14 mouse cellular contexts compared by ENCODE assay signal in the genomic region with DNA sequence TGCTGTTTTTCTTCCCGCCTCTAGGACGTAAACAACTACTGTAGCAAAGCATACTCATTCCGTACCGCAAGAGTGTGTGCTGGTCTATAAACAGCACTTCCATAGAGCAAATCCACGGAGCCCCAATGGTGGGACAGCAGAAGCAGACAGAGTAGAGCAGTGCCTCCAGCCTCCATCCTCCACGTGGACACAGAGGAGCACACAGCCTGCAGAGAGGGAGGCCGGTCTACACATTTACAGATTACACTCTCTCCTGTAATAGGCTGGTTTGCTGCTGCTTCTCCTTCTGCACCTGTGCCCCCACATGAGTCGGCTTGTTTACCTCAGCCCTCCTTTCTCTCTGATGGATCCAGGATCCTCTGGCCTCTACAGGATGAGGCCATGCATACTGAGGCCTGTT.
A peak's percentile ranks its signal among the peaks of the same experiment; 100 is the strongest.
DNase-seq lines count a peak whose midpoint lies in the region; ATAC-seq and TF ChIP-seq lines count a peak whose summit lies in the region.
"Had no signal": no experiment of that assay in that cellular context is flagged by ENCODE, and none has a peak within 500 bp of the region (broad histone marks: within the 10 kb centered on the region; RNA-seq: fewer than 3 reads in every experiment).

No protein-coding gene starts in this region.

- no peak for TF ChIP-seq EP300 in MEL (IDR thresholded peaks at IDR 0.05; ENCODE audit: low read depth in 1 of 2, low read length in 2 of 2)
- no peak for TF ChIP-seq EP300 in liver, embryonic 14.5 days (IDR thresholded peaks at IDR 0.05; ENCODE audit: low read depth)

- H3K79me2 ChIP-seq in MEL (ENCODE audit: control insufficient read depth, insufficient read depth, low read length, poor library complexity), result no peaks in the 10 kb centered on the region

- H3K4me2 ChIP-seq in hindbrain, postnatal 0 days (ENCODE audit: low read depth, low read length), result no peak overlapping the region
- no peak overlapping the region for H3K4me2 ChIP-seq in hindbrain, embryonic 14.5 days (replicated peaks)
- H3K4me2 ChIP-seq in liver, embryonic 14.5 days (ENCODE audit: low read depth), result no peak overlapping the region
- H3K4me2 ChIP-seq: neural tube, embryonic 13.5 days had no signal

- no peak overlapping the region for H3K4me3 ChIP-seq in hindbrain, postnatal 0 days (ENCODE audit: low read length)
- no peak overlapping the region for H3K4me3 ChIP-seq in hindbrain, embryonic 14.5 days (replicated peaks; ENCODE audit: low read length)
- H3K4me3 ChIP-seq in MEL (ENCODE audit: control insufficient read depth in 1 of 2, insufficient read depth in 1 of 2, low read depth in 2 of 2, low read length in 2 of 2), result peak overlapping the region in 1 of 2 experiments; percentile 7; a peak in 1 of 4 replicates
- H3K4me3 ChIP-seq in liver, embryonic 14.5 days (ENCODE audit: insufficient read depth in 1 of 2, low read depth in 2 of 2, low read length in 2 of 2), result no peak overlapping the region
- H3K4me3 ChIP-seq: heart, adult 2 months; neural tube, embryonic 13.5 days had no signal

- H3K9ac ChIP-seq in hindbrain, postnatal 0 days (replicated peaks; ENCODE audit: low read length), result no peak overlapping the region
- H3K9ac ChIP-seq in hindbrain, embryonic 14.5 days, result no peak overlapping the region
- H3K9ac ChIP-seq in MEL (ENCODE audit: control insufficient read depth, low read depth, low read length, poor library complexity, severe bottlenecking), result peak overlapping the region; percentile 8; the same call in 1 of the 2 replicates
- no peak overlapping the region for H3K9ac ChIP-seq in liver, embryonic 14.5 days (replicated peaks)
- H3K9ac ChIP-seq: neural tube, embryonic 13.5 days had no signal

- no peaks in the 10 kb centered on the region for H3K9me3 ChIP-seq in hindbrain, postnatal 0 days (ENCODE audit: low read length)
- H3K9me3 ChIP-seq in hindbrain, embryonic 14.5 days (ENCODE audit: control insufficient read depth, low read length), result no peaks in the 10 kb centered on the region
- H3K9me3 ChIP-seq in MEL (replicated peaks; ENCODE audit: insufficient read depth, low read length), result no peaks in the 10 kb centered on the region
- H3K9me3 ChIP-seq in liver, embryonic 14.5 days (ENCODE audit: control insufficient read depth, low read length), result no peaks in the 10 kb centered on the region
- H3K9me3 ChIP-seq: neural tube, embryonic 13.5 days had no signal

- WGBS in hindbrain, postnatal 0 days, result 63% methylated on average over 8 of the region's 8 CpGs
- WGBS in hindbrain, embryonic 14.5 days, result 63% methylated on average over 8 of the region's 8 CpGs
- WGBS in liver, embryonic 14.5 days (ENCODE audit: insufficient replicate concordance), result 16% methylated on average over 8 of the region's 8 CpGs

- H3K27ac ChIP-seq in hindbrain, postnatal 0 days, result no peak overlapping the region
- no peak overlapping the region for H3K27ac ChIP-seq in hindbrain, embryonic 14.5 days
- peak overlapping the region; percentile 36 for H3K27ac ChIP-seq in MEL (ENCODE audit: control insufficient read depth, low read depth, low read length)
- H3K27ac ChIP-seq in liver, embryonic 14.5 days, result no peak overlapping the region
- H3K27ac ChIP-seq: heart, adult 2 months; neural tube, embryonic 13.5 days had no signal

- peak; percentile 36 for TF ChIP-seq CTCF in hindbrain, postnatal 0 days (IDR thresholded peaks at IDR 0.05; ENCODE audit: low read depth)
- peak in 1 of 3 experiments; percentile 20; a peak in 1 of 6 replicates for TF ChIP-seq CTCF in MEL (IDR thresholded peaks at IDR 0.05 in 2 of 3, conservative IDR thresholded peaks at IDR 0.05 in 1 of 3; ENCODE audit: control insufficient read depth in 1 of 3, insufficient read depth in 1 of 3, low read depth in 2 of 3, low read length in 3 of 3, poor library complexity in 1 of 3, severe bottlenecking in 1 of 3)
- 0 out of 2 replicates have a peak, but pooled peaks have one; percentile 12 for TF ChIP-seq CTCF in liver, embryonic 14.5 days (IDR thresholded peaks at IDR 0.05; ENCODE audit: low read depth)

- no peaks in the 10 kb centered on the region for H3K4me1 ChIP-seq in hindbrain, postnatal 0 days (ENCODE audit: insufficient read depth, low read length)
- H3K4me1 ChIP-seq in hindbrain, embryonic 14.5 days (replicated peaks; ENCODE audit: control insufficient read depth, insufficient read depth, low read length), result no peaks in the 10 kb centered on the region
- peaks cover 13 to 31% of the 10 kb centered on the region in 2 experiments for H3K4me1 ChIP-seq in MEL (ENCODE audit: control insufficient read depth in 1 of 2, insufficient read depth in 2 of 2, low read length in 2 of 2)
- peaks cover 0 to 13% of the 10 kb centered on the region in 2 experiments for H3K4me1 ChIP-seq in liver, embryonic 14.5 days (replicated peaks; ENCODE audit: control insufficient read depth in 2 of 2, insufficient read depth in 2 of 2, low read length in 1 of 2)
- H3K4me1 ChIP-seq: neural tube, embryonic 13.5 days had no signal

- DNase-seq in hindbrain, postnatal 0 days (ENCODE audit: low spot score), result no peak
- no peak for DNase-seq in hindbrain, embryonic 14.5 days (ENCODE audit: low spot score)
- peak; percentile 61 for DNase-seq in MEL (ENCODE audit: low read depth, low spot score)
- DNase-seq in liver, embryonic 14.5 days (ENCODE audit: low read depth in 3 of 3, low spot score in 3 of 3), result no peak
- DNase-seq in thymus, postnatal 0 days (ENCODE audit: low spot score), result peak; percentile 83
- DNase-seq in kidney, postnatal 36 days, result no peak
- no peak for DNase-seq in adrenal gland, postnatal 4 days (ENCODE audit: low spot score in 2 of 2)
- DNase-seq: adrenal gland, postnatal 14 days; heart, adult 2 months; left cerebral cortex, postnatal 4 days; midbrain, embryonic 14.5 days had no signal

- ATAC-seq in hindbrain, postnatal 0 days, result no peak
- no peak for ATAC-seq in hindbrain, embryonic 14.5 days (ENCODE audit: low FRiP score)
- ATAC-seq in liver, embryonic 14.5 days (ENCODE audit: insufficient read depth), result peak; percentile 76
- no peak for ATAC-seq in cerebellum, adult (ENCODE audit: insufficient number of reproducible peaks, low FRiP score, low TSS enrichment)
- ATAC-seq: lung, postnatal 0 days had no signal

- no peaks in the 10 kb centered on the region; the same call in 1 of the 2 replicates for H3K36me3 ChIP-seq in hindbrain, postnatal 0 days (ENCODE audit: insufficient read depth, low read length)
- H3K36me3 ChIP-seq in hindbrain, embryonic 14.5 days (replicated peaks; ENCODE audit: control insufficient read depth, insufficient read depth), result no peaks in the 10 kb centered on the region
- H3K36me3 ChIP-seq in MEL (ENCODE audit: control insufficient read depth in 1 of 2, insufficient read depth in 2 of 2, low read length in 2 of 2), result peaks cover 0 to 22% of the 10 kb centered on the region in 2 experiments; a peak in 2 of 4 replicates
- H3K36me3 ChIP-seq in liver, embryonic 14.5 days (replicated peaks; ENCODE audit: control insufficient read depth, insufficient read depth, low read depth), result no peaks in the 10 kb centered on the region

- TF ChIP-seq POLR2A in MEL (IDR thresholded peaks at IDR 0.05; ENCODE audit: control insufficient read depth in 1 of 2, insufficient read depth in 1 of 2, low read depth in 1 of 2, low read length in 2 of 2, poor library complexity in 1 of 2), result no peak

- no peaks in the 10 kb centered on the region for H3K27me3 ChIP-seq in hindbrain, postnatal 0 days (ENCODE audit: insufficient read depth, low read length)
- H3K27me3 ChIP-seq in hindbrain, embryonic 14.5 days (ENCODE audit: control insufficient read depth, insufficient read depth, low read length), result no peaks in the 10 kb centered on the region
- H3K27me3 ChIP-seq in MEL (ENCODE audit: control insufficient read depth in 1 of 2, insufficient read depth in 2 of 2, low read length in 2 of 2), result no peaks in the 10 kb centered on the region
- no peaks in the 10 kb centered on the region for H3K27me3 ChIP-seq in liver, embryonic 14.5 days (ENCODE audit: control insufficient read depth, insufficient read depth, low read length)
- H3K27me3 ChIP-seq: neural tube, embryonic 13.5 days had no signal

- TF ChIP-seq RAD21 in MEL (IDR thresholded peaks at IDR 0.05; ENCODE audit: low read depth, low read length), result no peak

TF ChIP-seq in MEL, 35 proteins besides CTCF, POLR2A, EP300 and RAD21:
- TF ChIP-seq MAX (IDR thresholded peaks at IDR 0.05; ENCODE audit: low read length) (peak; percentile 26; the same call in 1 of the 2 replicates), TBP (IDR thresholded peaks at IDR 0.05; ENCODE audit: low read depth, low read length) (peak; percentile 24; the same call in 1 of the 2 replicates), RCOR1 (IDR thresholded peaks at IDR 0.05; ENCODE audit: low read depth, low read length) (0 out of 2 replicates have a peak, but pooled peaks have one; percentile 2), POLR2AphosphoS2 (IDR thresholded peaks at IDR 0.05; ENCODE audit: low read length) (no peak), MYC (IDR thresholded peaks at IDR 0.05; ENCODE audit: low read depth, low read length) (0 out of 2 replicates have a peak, but pooled peaks have one; percentile 59), USF2 (IDR thresholded peaks at IDR 0.05; ENCODE audit: borderline replicate concordance in 1 of 2, insufficient read depth in 1 of 2, low read depth in 1 of 2, low read length in 2 of 2) (no peak), UBTF (IDR thresholded peaks at IDR 0.05; ENCODE audit: borderline replicate concordance, insufficient read depth, low read depth, low read length) (no peak), USF1 (IDR thresholded peaks at IDR 0.05; ENCODE audit: low read depth, low read length) (peak; percentile 47), GABPA (IDR thresholded peaks at IDR 0.05; ENCODE audit: low read depth, low read length) (no peak), MEF2A (IDR thresholded peaks at IDR 0.05; ENCODE audit: extremely low read depth, insufficient replicate concordance, low read depth, low read length, poor library complexity, severe bottlenecking) (peak; percentile 25; the same call in 1 of the 2 replicates), ZC3H11A (IDR thresholded peaks at IDR 0.05; ENCODE audit: low read depth, low read length) (no peak), HCFC1 (IDR thresholded peaks at IDR 0.05; ENCODE audit: low read depth, low read length) (no peak)
TF ChIP-seq in MEL: peak in this region for 6.

Comparison
In these comparisons a context has a peak if more than half of its experiments do, and no peak if none do; other contexts are left out.
1. DNase-seq: peak in MEL (single experiment) and thymus, postnatal 0 days (single experiment); none in hindbrain, postnatal 0 days (single experiment), hindbrain, embryonic 14.5 days (single experiment), liver, embryonic 14.5 days (0 of 3), kidney, postnatal 36 days (0 of 2) and adrenal gland, postnatal 4 days (0 of 2).